Mouse (Mus musculus) E14TG2a.4 (cell line): Measurements from ENCODE around the gene Shld1.

Experiments used
- H3K27me3 ChIP-seq: 2 replicates; pipeline ENCODE4 v1.6.1; 2014; ENCODE audit warnings: low read length, control low read depth; ENCODE audit not compliant: insufficient read depth
- H3K36me3 ChIP-seq: 2 replicates; pipeline ENCODE4 v1.6.1; 2014; ENCODE audit warnings: low read length, control low read depth; ENCODE audit not compliant: insufficient read depth
- H3K4me1 ChIP-seq: replicated peaks from 2 replicates; pipeline ENCODE4 v1.6.1; 2014; ENCODE audit warnings: low read depth, low read length, control low read depth
- H3K4me3 ChIP-seq: replicated peaks from 2 replicates; pipeline ENCODE4 v1.5.1; 2014; ENCODE audit warnings: mild to moderate bottlenecking, low read length
- H3K9me3 ChIP-seq: 2 replicates; pipeline ENCODE4 v1.6.1; 2014; ENCODE audit warnings: low read length, control low read depth
- CTCF ChIP-seq: conservative IDR thresholded peaks from 2 replicates; pipeline ENCODE4 v1.5.1; 2014; ENCODE audit warnings: low read length
- NANOG ChIP-seq: IDR thresholded peaks from 2 replicates; pipeline ENCODE4 v1.6.1; 2014; ENCODE audit warnings: borderline replicate concordance, low read length, mixed read lengths
- POU5F1 ChIP-seq: IDR thresholded peaks from 2 replicates; pipeline ENCODE4 v1.6.1; 2014; ENCODE audit warnings: low read length, borderline replicate concordance

Shld1 gene

GRCm38 (mm10) chr2:132724561-132724960 is 37.8 kb downstream of the Shld1 start:
- Histone ChIP-seq H3K27me3 (no peaks in the 10 kb centered on the region), H3K36me3 (peaks cover 7% of the 10 kb centered on the region), H3K9me3 (no peaks in the 10 kb centered on the region), H3K4me3 (no peak overlapping the region), H3K4me1 (peaks cover 12% of the 10 kb centered on the region)
- TF ChIP-seq CTCF = no peak
- no peak for TF ChIP-seq POU5F1
- no peak for TF ChIP-seq NANOG

- Histone ChIP-seq H3K36me3 (peaks cover 7% of the 10 kb centered on the region), H3K4me1 (peaks cover 15% of the 10 kb centered on the region), H3K27me3 (no peaks in the 10 kb centered on the region), H3K4me3 (no peak overlapping the region), H3K9me3 (no peaks in the 10 kb centered on the region)
- TF ChIP-seq NANOG (no peak), POU5F1 (no peak), CTCF (no peak)
Observed at GRCm38 (mm10) chr2:132725376-132725905, 38.7 kb downstream of the Shld1 start.

- Histone ChIP-seq H3K4me1 (peaks cover 22% of the 10 kb centered on the region), H3K27me3 (no peaks in the 10 kb centered on the region), H3K36me3 (peaks cover 7% of the 10 kb centered on the region), H3K4me3 (no peak overlapping the region), H3K9me3 (no peaks in the 10 kb centered on the region)
- TF ChIP-seq POU5F1 = no peak
- no peak for TF ChIP-seq CTCF
- no peak for TF ChIP-seq NANOG
Observed at GRCm38 (mm10) chr2:132726156-132726555, 39.4 kb downstream of the Shld1 start.

GRCm38 (mm10) chr2:132732940-132733339 is 46.2 kb downstream of the Shld1 start:
- Histone ChIP-seq H3K9me3 (no peaks in the 10 kb centered on the region), H3K4me3 (no peak overlapping the region), H3K27me3 (no peaks in the 10 kb centered on the region), H3K36me3 (no peaks in the 10 kb centered on the region), H3K4me1 (peaks cover 12% of the 10 kb centered on the region)
- no peak for TF ChIP-seq POU5F1
- TF ChIP-seq CTCF = no peak
- no peak for TF ChIP-seq NANOG

- Histone ChIP-seq H3K4me3 (no peak overlapping the region), H3K9me3 (no peaks in the 10 kb centered on the region), H3K27me3 (no peaks in the 10 kb centered on the region), H3K4me1 (peaks cover 20% of the 10 kb centered on the region), H3K36me3 (no peaks in the 10 kb centered on the region)
- TF ChIP-seq POU5F1 = no peak
- TF ChIP-seq NANOG = no peak
- TF ChIP-seq CTCF = no peak
Observed at GRCm38 (mm10) chr2:132733603-132734573, 47.2 kb downstream of the Shld1 start.

- H3K4me1 ChIP-seq = peaks cover 16% of the 10 kb centered on the region
- no peaks in the 10 kb centered on the region for H3K27me3 ChIP-seq
- TF ChIP-seq NANOG = no peak
- TF ChIP-seq POU5F1 = no peak
- H3K36me3 ChIP-seq = no peaks in the 10 kb centered on the region
- H3K9me3 ChIP-seq = no peaks in the 10 kb centered on the region
- no peak overlapping the region for H3K4me3 ChIP-seq
Observed at GRCm38 (mm10) chr2:132738816-132739432, 52.2 kb downstream of the Shld1 start.

GRCm38 (mm10) chr2:132741862-132742347 is 55.2 kb downstream of the Shld1 start:
- Histone ChIP-seq H3K27me3 (no peaks in the 10 kb centered on the region), H3K4me1 (peaks cover 16% of the 10 kb centered on the region), H3K4me3 (no peak overlapping the region), H3K9me3 (no peaks in the 10 kb centered on the region), H3K36me3 (no peaks in the 10 kb centered on the region)
- TF ChIP-seq NANOG (no peak), CTCF (no peak), POU5F1 (no peak)

- H3K9me3 ChIP-seq = no peaks in the 10 kb centered on the region
- TF ChIP-seq POU5F1 (no peak), NANOG (no peak), CTCF (no peak)
- no peaks in the 10 kb centered on the region for H3K36me3 ChIP-seq
- H3K4me3 ChIP-seq = no peak overlapping the region
- no peaks in the 10 kb centered on the region for H3K27me3 ChIP-seq
- peaks cover 6% of the 10 kb centered on the region for H3K4me1 ChIP-seq
Observed at GRCm38 (mm10) chr2:132744866-132745265, 58.1 kb downstream of the Shld1 start.
